Mouse (Mus musculus) left cerebral cortex, adult 2 months (tissue): Measurements from ENCODE around the gene Lsm2. TPM values are rescaled to one million over a fixed set of nuclear protein-coding genes. Genes with fewer than 3 reads are reported as not detected.
"Not testable (repeated sequence)": the region's sequence is repeated elsewhere in the genome, so short reads cannot be mapped to it uniquely, and the experiment has no call there.

Source experiments
- DNase-seq, 2 experiments: peaks; one replicate each; pipeline ENCODE4 v3.0.0; 2021 to 2022; ENCODE audit warnings: low spot score in 2 of 2, mixed read lengths in 1 of 2; ENCODE audit errors: extremely low spot score in 1 of 2
- H3K27ac ChIP-seq: fragments of 200-600 bp; 2 replicates; pipeline ENCODE4 v1.8.1; 2022
- H3K4me3 ChIP-seq: fragments of 200-600 bp; 2 replicates; pipeline ENCODE4 v1.8.1; 2022
- CTCF ChIP-seq: fragments of 200-600 bp; IDR thresholded peaks from 2 replicates; pipeline ENCODE4 v1.8.1; 2022; ENCODE audit warnings: antibody characterized with exemption, mild to moderate bottlenecking, moderate library complexity
- intact Hi-C: fragments of 180-260 bp; cut with DNase I; formaldehyde crosslinking; loops from one replicate; pipeline ENCODE4 v1.15.1; 2025
- total RNA-seq, 2 experiments: library from RNA; stranded (reverse); gene quantifications; 2 replicates each; pipeline ENCODE4 v1.2.3; 2021

Gene Lsm2
- total RNA-seq, 2 experiments from 2014 or later, result 15.8 to 18.4 TPM

- H3K27ac ChIP-seq, result peak within 1 kb of the TSS; percentile 99
- no peak for TF ChIP-seq CTCF
- intact Hi-C loops, result loop anchor here (5.0 kb wide), 1 partner anchor 121 kb away; the partner anchor contains the start of genes Csnk2b and Gpank1
- peak; percentile 77 to 78 for DNase-seq
- H3K4me3 ChIP-seq, result peak within 1 kb of the TSS; percentile 90
These were observed 19.2 kb downstream of the Lsm2 start, which contains the start of gene Vars for GRCm38 (mm10) chr17:35000717-35001451. TSS of gene Vars (plus strand) at chr17:35000987.

GRCm38 (mm10) chr17:35001452-35002152, 19.9 kb downstream of the Lsm2 start:
- DNase-seq, result no peak
- intact Hi-C loops, result loop anchor here (5.0 kb wide), 1 partner anchor 121 kb away; the partner anchor contains the start of genes Csnk2b and Gpank1
- TF ChIP-seq CTCF, result no peak
- H3K4me3 ChIP-seq, result peak overlapping the region; percentile 90
- H3K27ac ChIP-seq, result peak overlapping the region; percentile 99

GRCm38 (mm10) chr17:35002153-35002865, 20.6 kb downstream of the Lsm2 start:
- Histone ChIP-seq H3K4me3 (peak overlapping the region; percentile 5; the same call in 1 of the 2 replicates), H3K27ac (no peak overlapping the region)
- DNase-seq, result no peak
- no peak for TF ChIP-seq CTCF
- intact Hi-C loops, result loop anchor here (5.0 kb wide), 1 partner anchor 120 kb away; the partner anchor contains the start of genes Csnk2b and Gpank1

GRCm38 (mm10) chr17:35003022-35003838, 21.6 kb downstream of the Lsm2 start:
- intact Hi-C loops, result loop anchor here (5.0 kb wide), 1 partner anchor 119 kb away; the partner anchor contains the start of genes Csnk2b and Gpank1
- H3K4me3 ChIP-seq, result no peak overlapping the region
- no peak for TF ChIP-seq CTCF
- no peak for DNase-seq
- H3K27ac ChIP-seq, result no peak overlapping the region

GRCm38 (mm10) chr17:35004075-35004717, 22.5 kb downstream of the Lsm2 start:
- no peak for TF ChIP-seq CTCF
- no peak for DNase-seq
- H3K4me3 ChIP-seq, result no peak overlapping the region
- H3K27ac ChIP-seq, result no peak overlapping the region
- intact Hi-C loops, result loop anchor here (5.0 kb wide), 1 partner anchor 118 kb away; the partner anchor contains the start of genes Csnk2b and Gpank1

- no peak for DNase-seq
- Histone ChIP-seq H3K27ac (no peak overlapping the region), H3K4me3 (no peak overlapping the region)
- no peak for TF ChIP-seq CTCF
- intact Hi-C loops, result no loop called here
These were observed 23.5 kb downstream of the Lsm2 start for GRCm38 (mm10) chr17:35005158-35005557.

GRCm38 (mm10) chr17:35005902-35006301, 24.2 kb downstream of the Lsm2 start:
- intact Hi-C loops, H3K4me3 ChIP-seq, H3K27ac ChIP-seq, DNase-seq: not testable (repeated sequence)

- Histone ChIP-seq H3K4me3 (no peak overlapping the region), H3K27ac (no peak overlapping the region)
- DNase-seq, result no peak
- TF ChIP-seq CTCF, result peak; percentile 38
- intact Hi-C loops, result no loop called here
These were observed 25.8 kb downstream of the Lsm2 start for GRCm38 (mm10) chr17:35007387-35007991.

- TF ChIP-seq CTCF, result no peak
- Histone ChIP-seq H3K4me3 (no peak overlapping the region), H3K27ac (no peak overlapping the region)
- no peak for DNase-seq
- intact Hi-C loops, result no loop called here
These were observed 27.9 kb downstream of the Lsm2 start for GRCm38 (mm10) chr17:35009586-35009985.

- intact Hi-C loops, result no loop called here
- no peak for DNase-seq
- H3K27ac ChIP-seq, result no peak overlapping the region
- no peak overlapping the region for H3K4me3 ChIP-seq
- no peak for TF ChIP-seq CTCF
These were observed 29.8 kb downstream of the Lsm2 start for GRCm38 (mm10) chr17:35011440-35011839.
